Mouse (Mus musculus) MEL (cell line): ENCODE measurements around the gene Rapgef4. TPM values are rescaled to one million over a fixed set of nuclear protein-coding genes. Genes with fewer than 3 reads are reported as not detected.

ENCODE experiments used
- DNase-seq: peaks from one replicate; pipeline ENCODE4 v3.0.0; 2011; ENCODE audit warnings: low read depth, low spot score
- H3K27ac ChIP-seq: 2 replicates; pipeline ENCODE4 v1.5.1; 2012; ENCODE audit warnings: low read depth, mild to moderate bottlenecking, control low read depth, low read length, moderate library complexity; ENCODE audit not compliant: control insufficient read depth
- H3K27me3 ChIP-seq, 2 experiments: fragments of 150-350 bp in 1 of 2; sonication (generic) in 1 of 2; 2 replicates each; pipeline ENCODE4 v1.6.1; 2012; ENCODE audit warnings: low read length in 2 of 2, mild to moderate bottlenecking in 2 of 2, improper control_type of control experiment in 1 of 2, moderate library complexity in 1 of 2; ENCODE audit not compliant: insufficient read depth in 2 of 2, control insufficient read depth in 1 of 2
- H3K36me3 ChIP-seq, 2 experiments: 2 replicates each; pipeline ENCODE4 v1.6.1; 2012 to 2014; ENCODE audit warnings: low read length in 2 of 2, improper control_type of control experiment in 1 of 2, inconsistent platforms in 1 of 2, mild to moderate bottlenecking in 1 of 2; ENCODE audit not compliant: insufficient read depth in 2 of 2, control insufficient read depth in 1 of 2
- H3K4me1 ChIP-seq, 2 experiments: fragments of 150-350 bp in 1 of 2; sonication (generic) in 1 of 2; 2 replicates each; pipeline ENCODE4 v1.6.1; 2012; ENCODE audit warnings: low read length in 2 of 2, improper control_type of control experiment in 1 of 2, mild to moderate bottlenecking in 1 of 2; ENCODE audit not compliant: insufficient read depth in 2 of 2, control insufficient read depth in 1 of 2
- H3K4me3 ChIP-seq, 2 experiments: fragments of 150-350 bp in 1 of 2; sonication (generic) in 1 of 2; 2 replicates each; pipeline ENCODE4 v1.5.1; 2012; ENCODE audit warnings: low read depth in 2 of 2, low read length in 2 of 2, mild to moderate bottlenecking in 2 of 2, moderate library complexity in 2 of 2, control low read depth in 1 of 2, improper control_type of control experiment in 1 of 2; ENCODE audit not compliant: control insufficient read depth in 1 of 2, insufficient read depth in 1 of 2
- H3K79me2 ChIP-seq: 2 replicates; pipeline ENCODE4 v1.6.1; 2012; ENCODE audit warnings: mild to moderate bottlenecking, low read length, moderate library complexity; ENCODE audit not compliant: control insufficient read depth, poor library complexity, insufficient read depth
- H3K9ac ChIP-seq: 2 replicates; pipeline ENCODE4 v1.6.1; 2012; ENCODE audit warnings: low read depth, mild to moderate bottlenecking, control low read depth, low read length, moderate library complexity; ENCODE audit not compliant: control insufficient read depth, poor library complexity, severe bottlenecking
- H3K9me3 ChIP-seq: fragments of 150-350 bp; sonication (generic); replicated peaks from 2 replicates; pipeline ENCODE4 v1.6.1; 2012; ENCODE audit warnings: mild to moderate bottlenecking, low read length, improper control_type of control experiment, moderate library complexity; ENCODE audit not compliant: insufficient read depth
- BHLHE40 ChIP-seq: IDR thresholded peaks from 2 replicates; pipeline ENCODE4 v1.6.1; 2012; ENCODE audit warnings: low read depth, mild to moderate bottlenecking, inconsistent platforms, low read length, improper control_type of control experiment, borderline replicate concordance
- CHD2 ChIP-seq: IDR thresholded peaks from 2 replicates; pipeline ENCODE4 v1.6.1; 2011; ENCODE audit warnings: low read length, improper control_type of control experiment
- CTCF ChIP-seq, 3 experiments: IDR thresholded peaks in 2 of 3; conservative IDR thresholded peaks in 1 of 3; 2 replicates each; pipeline ENCODE4 v1.5.1; 2011 to 2012; ENCODE audit warnings: low read length in 3 of 3, low read depth in 2 of 3, mild to moderate bottlenecking in 2 of 3, improper control_type of control experiment in 1 of 3, inconsistent platforms in 1 of 3, mixed read lengths in 1 of 3, moderate library complexity in 1 of 3; ENCODE audit not compliant: control insufficient read depth in 1 of 3, insufficient read depth in 1 of 3, poor library complexity in 1 of 3, severe bottlenecking in 1 of 3
- E2F4 ChIP-seq: IDR thresholded peaks from 2 replicates; pipeline ENCODE4 v1.6.1; 2011; ENCODE audit warnings: low read depth, low read length, improper control_type of control experiment, borderline replicate concordance
- EP300 ChIP-seq, 2 experiments: IDR thresholded peaks; 2 replicates each; pipeline ENCODE4 v1.6.1; 2011; ENCODE audit warnings: improper control_type of control experiment in 2 of 2, low read length in 2 of 2, low read depth in 1 of 2, mild to moderate bottlenecking in 1 of 2
- ETS1 ChIP-seq: IDR thresholded peaks from 2 replicates; pipeline ENCODE4 v1.6.1; 2012; ENCODE audit warnings: low read depth, mild to moderate bottlenecking, inconsistent platforms, low read length, improper control_type of control experiment, moderate library complexity
- HCFC1 ChIP-seq: IDR thresholded peaks from 2 replicates; pipeline ENCODE4 v1.6.1; 2012; ENCODE audit warnings: low read depth, mild to moderate bottlenecking, inconsistent platforms, low read length, improper control_type of control experiment, moderate library complexity
- KAT2A ChIP-seq: conservative IDR thresholded peaks from 2 replicates; pipeline ENCODE4 v1.6.1; 2012; ENCODE audit warnings: low read depth, low read length, improper control_type of control experiment, inconsistent platforms
- MXI1 ChIP-seq: IDR thresholded peaks from 2 replicates; pipeline ENCODE4 v1.6.1; 2011; ENCODE audit warnings: mild to moderate bottlenecking, low read depth, low read length, improper control_type of control experiment
- RAD21 ChIP-seq: IDR thresholded peaks from 2 replicates; pipeline ENCODE4 v1.6.1; 2011; ENCODE audit warnings: mild to moderate bottlenecking, low read depth, low read length, improper control_type of control experiment
- TBP ChIP-seq: IDR thresholded peaks from 2 replicates; pipeline ENCODE4 v1.8.0; 2011; ENCODE audit warnings: low read depth, low read length, improper control_type of control experiment
- UBTF ChIP-seq: IDR thresholded peaks from 2 replicates; pipeline ENCODE4 v1.6.1; 2012; ENCODE audit warnings: low read depth, mild to moderate bottlenecking, inconsistent platforms, low read length, improper control_type of control experiment, moderate library complexity, borderline replicate concordance; ENCODE audit not compliant: insufficient read depth
- USF1 ChIP-seq: IDR thresholded peaks from 2 replicates; pipeline ENCODE4 v1.6.1; 2014; ENCODE audit warnings: low read depth, mild to moderate bottlenecking, inconsistent platforms, low read length, improper control_type of control experiment, moderate library complexity
- ZC3H11A ChIP-seq: IDR thresholded peaks from 2 replicates; pipeline ENCODE4 v1.6.1; 2012; ENCODE audit warnings: low read depth, mild to moderate bottlenecking, inconsistent platforms, low read length, improper control_type of control experiment
- ZKSCAN1 ChIP-seq: IDR thresholded peaks from 2 replicates; pipeline ENCODE4 v1.6.1; 2012; ENCODE audit warnings: low read depth, mild to moderate bottlenecking, inconsistent platforms, low read length, improper control_type of control experiment, moderate library complexity
- ZMIZ1 ChIP-seq: IDR thresholded peaks from 2 replicates; pipeline ENCODE4 v1.6.1; 2012; ENCODE audit warnings: low read depth, mild to moderate bottlenecking, inconsistent platforms, low read length, improper control_type of control experiment, moderate library complexity
- ZNF384 ChIP-seq: IDR thresholded peaks from 2 replicates; pipeline ENCODE4 v1.6.1; 2012; ENCODE audit warnings: low read depth, mild to moderate bottlenecking, inconsistent platforms, low read length, improper control_type of control experiment
- polyA plus RNA-seq, 2 experiments: library from polyadenylated mRNA; stranded (reverse) in 1 of 2; unstranded in 1 of 2; fragments of >175 nt in 1 of 2; fragments of >200 nt in 1 of 2; gene quantifications; 2 replicates each; pipeline versions ENCODE4 v1.2.1 to v1.2.4; 2012; ENCODE audit warnings: low replicate concordance in 2 of 2, low read depth in 1 of 2; ENCODE audit not compliant: insufficient read length in 2 of 2, insufficient read depth in 1 of 2, missing spikeins in 1 of 2
- total RNA-seq: library from RNA; depleted of rRNA; stranded (reverse); fragments of 300-350 nt; gene quantifications from 2 replicates; pipeline ENCODE4 v1.2.3, GENCODE M21; 2012

The Rapgef4 gene
- total and polyA plus RNA-seq, 3 experiments = not detected

DNA sequence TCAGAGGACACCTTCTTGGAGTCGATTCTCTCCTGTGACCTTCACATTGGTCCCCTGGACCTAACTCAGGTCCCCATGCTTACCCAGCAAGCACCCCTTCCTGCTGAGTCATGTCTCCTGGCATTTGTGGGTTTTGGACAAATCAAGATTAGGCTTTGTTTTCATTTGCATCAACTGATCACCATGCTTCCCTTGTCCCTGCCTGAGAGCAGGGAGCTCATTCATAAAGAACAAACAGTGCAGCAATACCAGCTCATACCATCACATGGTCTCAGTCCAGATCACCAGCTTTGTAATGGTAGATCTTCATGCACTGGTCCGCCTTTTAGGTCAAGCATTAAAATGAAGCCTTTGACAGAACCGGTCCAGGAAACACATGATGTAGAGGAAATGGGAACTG is 144.7 kb downstream of the Rapgef4 start:
- DNase-seq = peak; percentile 8
- Histone ChIP-seq H3K27me3 (peaks cover 0 to 4% of the 10 kb centered on the region in 2 experiments; a peak in 3 of 4 replicates), H3K27ac (no peak overlapping the region), H3K79me2 (no peaks in the 10 kb centered on the region), H3K4me3 (no peak overlapping the region), H3K9me3 (no peaks in the 10 kb centered on the region), H3K36me3 (no peaks in the 10 kb centered on the region), H3K4me1 (no peaks in the 10 kb centered on the region), H3K9ac (no peak overlapping the region)
- TF ChIP-seq CHD2 (no peak), BHLHE40 (no peak), ZMIZ1 (no peak), ZC3H11A (no peak), HCFC1 (no peak), ETS1 (no peak), TBP (no peak), E2F4 (no peak), USF1 (no peak), ZKSCAN1 (no peak), KAT2A (no peak), RAD21 (no peak), UBTF (no peak), CTCF (IDR thresholded peaks at IDR 0.05 in 2 of 3, conservative IDR thresholded peaks at IDR 0.05 in 1 of 3; ENCODE audit: control insufficient read depth in 1 of 3, insufficient read depth in 1 of 3, low read depth in 2 of 3, low read length in 3 of 3, poor library complexity in 1 of 3, severe bottlenecking in 1 of 3) (no peak), EP300 (IDR thresholded peaks at IDR 0.05; ENCODE audit: low read depth in 1 of 2, low read length in 2 of 2) (no peak), ZNF384 (no peak)

DNA sequence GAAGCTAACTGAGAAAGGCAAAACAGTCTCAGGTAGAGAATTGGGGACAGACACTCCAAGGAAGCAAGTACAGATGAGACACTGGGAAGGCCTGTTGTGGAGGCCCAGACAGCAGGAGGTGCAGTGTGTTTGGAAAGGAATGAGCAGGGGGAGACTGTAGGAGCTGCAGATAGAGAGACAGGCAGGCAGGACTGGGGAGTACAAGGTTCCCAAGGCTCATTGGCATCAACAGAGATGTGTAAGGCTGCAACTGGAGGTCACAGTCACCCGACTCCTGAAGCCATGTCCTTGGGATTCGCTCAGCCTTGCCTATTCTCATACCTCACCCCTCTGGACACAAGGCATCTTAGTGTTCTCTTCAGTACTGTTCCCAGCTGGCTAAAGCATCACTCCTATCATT is 145.4 kb downstream of the Rapgef4 start:
- Histone ChIP-seq H3K9ac (no peak overlapping the region), H3K27ac (no peak overlapping the region), H3K27me3 (peaks cover 0 to 4% of the 10 kb centered on the region in 2 experiments; a peak in 3 of 4 replicates), H3K4me1 (no peaks in the 10 kb centered on the region), H3K79me2 (no peaks in the 10 kb centered on the region), H3K9me3 (no peaks in the 10 kb centered on the region), H3K36me3 (no peaks in the 10 kb centered on the region), H3K4me3 (no peak overlapping the region)
- DNase-seq = no peak
- TF ChIP-seq MXI1 (no peak), RAD21 (no peak), E2F4 (no peak)
